In the genomic region with DNA sequence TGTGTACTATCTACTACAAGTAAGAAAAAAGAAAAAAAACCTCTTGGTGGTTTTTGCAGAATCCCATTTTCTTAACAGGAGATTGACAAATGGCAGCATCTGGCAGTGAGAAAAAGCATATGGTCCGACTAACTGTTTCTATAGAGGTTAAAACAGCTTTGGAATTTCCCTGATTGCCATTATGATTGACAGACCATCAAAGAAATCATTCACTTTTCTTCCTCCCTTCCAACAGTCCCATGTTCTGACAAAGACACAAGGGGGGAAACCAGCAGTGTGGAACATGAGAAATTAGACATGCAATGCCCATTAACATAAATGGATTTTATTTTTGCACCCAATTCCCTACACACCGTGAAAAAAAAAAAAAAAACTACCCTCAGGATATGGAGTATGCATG, we compare ENCODE assay signal across 19 mouse cellular contexts.
"Had no signal": no experiment of that assay in that cellular context is flagged by ENCODE, and none has a peak within 500 bp of the region (broad histone marks: within the 10 kb centered on the region; RNA-seq: fewer than 3 reads in every experiment).

No protein-coding gene starts in this region.

- H3K9me3 ChIP-seq: kidney, embryonic 15.5 days; limb, embryonic 10.5 days; limb, embryonic 13.5 days; liver, embryonic 12.5 days; liver, embryonic 15.5 days; midbrain, embryonic 12.5 days; midbrain, embryonic 15.5 days; neural tube, embryonic 12.5 days; neural tube, embryonic 15.5 days; stomach, embryonic 15.5 days had no signal

- ATAC-seq: liver, embryonic 12.5 days; lung, postnatal 0 days; midbrain, embryonic 15.5 days had no signal

- H3K9ac ChIP-seq: kidney, embryonic 15.5 days; limb, embryonic 13.5 days; liver, embryonic 12.5 days; liver, embryonic 15.5 days; midbrain, embryonic 12.5 days; midbrain, embryonic 15.5 days; neural tube, embryonic 12.5 days; neural tube, embryonic 15.5 days; stomach, embryonic 15.5 days had no signal

- DNase-seq: kidney, postnatal 10 days; kidney, postnatal 36 days; liver; lung, adult 18-20 months; right cerebral cortex, postnatal 25 days; spleen, adult 18-20 months; thymus, postnatal 25 days had no signal

- H3K27ac ChIP-seq: kidney, embryonic 15.5 days; limb, embryonic 10.5 days; limb, embryonic 13.5 days; liver, embryonic 12.5 days; liver, embryonic 15.5 days; macrophage; midbrain, embryonic 12.5 days; midbrain, embryonic 15.5 days; neural tube, embryonic 12.5 days; neural tube, embryonic 15.5 days; stomach, embryonic 15.5 days had no signal

- H3K4me2 ChIP-seq: kidney, embryonic 15.5 days; limb, embryonic 13.5 days; liver, embryonic 12.5 days; liver, embryonic 15.5 days; midbrain, embryonic 12.5 days; midbrain, embryonic 15.5 days; neural tube, embryonic 12.5 days; neural tube, embryonic 15.5 days; stomach, embryonic 15.5 days had no signal

- H3K4me3 ChIP-seq: kidney, embryonic 15.5 days; limb, embryonic 10.5 days; limb, embryonic 13.5 days; liver, embryonic 12.5 days; liver, embryonic 15.5 days; midbrain, embryonic 12.5 days; midbrain, embryonic 15.5 days; neural tube, embryonic 12.5 days; neural tube, embryonic 15.5 days; stomach, embryonic 15.5 days had no signal

- H3K4me1 ChIP-seq: limb, embryonic 10.5 days; liver, embryonic 12.5 days; liver, embryonic 15.5 days; neural tube, embryonic 12.5 days; neural tube, embryonic 15.5 days had no signal

- H3K27me3 ChIP-seq: kidney, embryonic 15.5 days; limb, embryonic 13.5 days; liver, embryonic 12.5 days; liver, embryonic 15.5 days; midbrain, embryonic 12.5 days; midbrain, embryonic 15.5 days; neural tube, embryonic 12.5 days; neural tube, embryonic 15.5 days; stomach, embryonic 15.5 days had no signal

- H3K36me3 ChIP-seq: kidney, embryonic 15.5 days; limb, embryonic 10.5 days; limb, embryonic 13.5 days; liver, embryonic 12.5 days; liver, embryonic 15.5 days; midbrain, embryonic 12.5 days; midbrain, embryonic 15.5 days; neural tube, embryonic 12.5 days; neural tube, embryonic 15.5 days; stomach, embryonic 15.5 days had no signal
